Comparison of ENCODE assay signal across 11 mouse cellular contexts in the genomic region with DNA sequence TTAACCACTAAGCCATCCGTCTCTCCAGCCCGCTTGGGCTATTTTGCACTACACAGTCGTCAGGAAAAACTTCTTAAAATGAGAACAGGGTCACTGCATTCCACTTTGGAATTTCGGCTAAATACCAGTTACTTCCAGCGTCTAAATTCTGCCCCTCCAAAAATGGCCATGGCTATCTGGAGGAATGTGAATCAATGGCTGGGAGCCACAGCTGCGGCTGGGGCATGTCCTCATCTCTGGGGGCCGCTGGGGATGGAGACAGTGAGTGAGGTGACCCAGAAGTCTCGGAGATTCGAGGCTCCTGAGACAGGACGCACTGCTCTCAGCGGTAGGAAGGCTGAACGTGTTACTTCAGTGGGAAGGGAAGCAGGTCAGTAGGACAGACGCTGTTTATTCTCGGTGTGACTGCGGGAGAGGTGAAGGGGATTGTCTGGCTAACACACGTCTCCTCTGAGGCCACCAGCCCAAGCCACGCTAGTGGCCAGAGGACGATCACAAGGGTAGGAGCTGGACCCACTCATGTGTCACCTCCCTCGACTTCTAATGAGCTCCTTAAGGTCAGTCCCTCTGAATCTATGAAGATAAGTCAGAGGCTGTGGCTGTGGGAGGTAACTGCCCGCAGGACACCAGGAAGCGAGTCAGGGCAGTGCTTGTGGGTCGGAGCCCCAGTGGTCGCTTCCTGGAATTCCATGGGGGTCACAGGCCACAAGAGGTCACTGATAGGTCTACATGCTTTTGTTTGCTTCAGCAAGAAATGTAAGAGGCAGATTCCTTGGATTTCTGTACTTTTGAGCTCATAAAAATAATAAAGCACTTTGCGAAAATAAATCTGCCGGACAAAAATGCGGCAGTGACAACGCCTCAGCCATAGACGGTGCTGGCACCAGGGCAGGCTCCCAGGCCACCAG. TPM values are rescaled to one million over a fixed set of nuclear protein-coding genes. Genes with fewer than 3 reads are reported as not detected.
DNase-seq lines count a peak whose midpoint lies in the region; ATAC-seq and TF ChIP-seq lines count a peak whose summit lies in the region.
"Had no signal": no experiment of that assay in that cellular context is flagged by ENCODE, and none has a peak within 500 bp of the region (broad histone marks: within the 10 kb centered on the region; RNA-seq: fewer than 3 reads in every experiment).

No protein-coding gene starts in this region.

- TF ChIP-seq EP300 in liver, postnatal 0 days (IDR thresholded peaks at IDR 0.05; ENCODE audit: low read depth): no peak

- H3K9me3 ChIP-seq in liver, embryonic 13.5 days (replicated peaks): no peaks in the 10 kb centered on the region
- no peaks in the 10 kb centered on the region for H3K9me3 ChIP-seq in liver, postnatal 0 days (ENCODE audit: low read length)
- no peaks in the 10 kb centered on the region for H3K9me3 ChIP-seq in embryonic facial prominence, embryonic 15.5 days (replicated peaks)
- no peaks in the 10 kb centered on the region for H3K9me3 ChIP-seq in intestine, embryonic 16.5 days (ENCODE audit: control insufficient read depth, low read length)
- H3K9me3 ChIP-seq: G1E; midbrain, embryonic 12.5 days had no signal

- H3K4me2 ChIP-seq in liver, embryonic 13.5 days: no peak overlapping the region
- H3K4me2 ChIP-seq in liver, postnatal 0 days (ENCODE audit: low read depth, low read length): no peak overlapping the region
- no peak overlapping the region for H3K4me2 ChIP-seq in embryonic facial prominence, embryonic 15.5 days (replicated peaks)
- H3K4me2 ChIP-seq in intestine, embryonic 16.5 days (ENCODE audit: low read depth, low read length): no peak overlapping the region
- H3K4me2 ChIP-seq in myocyte (ENCODE audit: low read depth): peak overlapping the region; percentile 28
- H3K4me2 ChIP-seq: midbrain, embryonic 12.5 days had no signal

- no peak for ATAC-seq in liver, embryonic 13.5 days (ENCODE audit: low read depth)
- no peak for ATAC-seq in liver, postnatal 0 days
- ATAC-seq in embryonic facial prominence, embryonic 15.5 days (ENCODE audit: insufficient number of reproducible peaks, low FRiP score, low TSS enrichment, low read depth): no peak; the same call in 1 of the 2 replicates
- ATAC-seq in intestine, embryonic 16.5 days: no peak

- TF ChIP-seq POLR2A in myocyte (IDR thresholded peaks at IDR 0.05; ENCODE audit: insufficient read length, low read depth): no peak

- H3ac ChIP-seq in myocyte (ENCODE audit: control insufficient read depth, insufficient read length): no peak overlapping the region

- peaks cover 67% of the 10 kb centered on the region for H3K4me1 ChIP-seq in liver, embryonic 13.5 days (replicated peaks)
- peaks cover 46% of the 10 kb centered on the region for H3K4me1 ChIP-seq in liver, postnatal 0 days (ENCODE audit: insufficient read depth)
- peaks cover 60% of the 10 kb centered on the region for H3K4me1 ChIP-seq in embryonic facial prominence, embryonic 15.5 days
- H3K4me1 ChIP-seq in intestine, embryonic 16.5 days (ENCODE audit: control insufficient read depth, insufficient read depth, low read length): peaks cover 63% of the 10 kb centered on the region

- no peak for DNase-seq in liver, embryonic 13.5 days
- no peak for DNase-seq in liver, postnatal 0 days
- DNase-seq in frontal cortex, postnatal 36 days (ENCODE audit: low spot score in 2 of 2): no peak
- no peak for DNase-seq in layer of hippocampus, postnatal 36 days
- DNase-seq: adrenal gland, postnatal 25 days; cerebellum, adult 9-11 months had no signal

- H3K36me3 ChIP-seq in liver, embryonic 13.5 days: peaks cover 22% of the 10 kb centered on the region
- peaks cover 3% of the 10 kb centered on the region; the same call in 1 of the 2 replicates for H3K36me3 ChIP-seq in liver, postnatal 0 days (replicated peaks; ENCODE audit: insufficient read depth, low read length)
- peaks cover 15% of the 10 kb centered on the region; the same call in 1 of the 2 replicates for H3K36me3 ChIP-seq in embryonic facial prominence, embryonic 15.5 days
- H3K36me3 ChIP-seq in intestine, embryonic 16.5 days (ENCODE audit: control insufficient read depth, insufficient read depth, low read length): no peaks in the 10 kb centered on the region
- peaks cover 14% of the 10 kb centered on the region for H3K36me3 ChIP-seq in myocyte (ENCODE audit: control insufficient read depth, insufficient read depth)

- no peak for TF ChIP-seq CTCF in liver, postnatal 0 days (IDR thresholded peaks at IDR 0.05; ENCODE audit: low read depth)

- no peak overlapping the region for H3K4me3 ChIP-seq in liver, embryonic 13.5 days (replicated peaks)
- H3K4me3 ChIP-seq in liver, postnatal 0 days (ENCODE audit: low read depth, low read length): no peak overlapping the region
- H3K4me3 ChIP-seq in embryonic facial prominence, embryonic 15.5 days (replicated peaks): no peak overlapping the region
- no peak overlapping the region for H3K4me3 ChIP-seq in intestine, embryonic 16.5 days (ENCODE audit: low read length)
- no peak overlapping the region for H3K4me3 ChIP-seq in myocyte
- H3K4me3 ChIP-seq: midbrain, embryonic 12.5 days had no signal

- 69% methylated on average over 28 of the region's 28 CpGs for WGBS in liver, embryonic 13.5 days (ENCODE audit: insufficient replicate concordance)
- WGBS in liver, postnatal 0 days (ENCODE audit: insufficient replicate concordance): 71% methylated on average over 28 of the region's 28 CpGs
- 60% methylated on average over 28 of the region's 28 CpGs for WGBS in embryonic facial prominence, embryonic 15.5 days
- 57% methylated on average over 28 of the region's 28 CpGs for WGBS in intestine, embryonic 16.5 days

- H3K27ac ChIP-seq in liver, embryonic 13.5 days: peak overlapping the region; percentile 56; the same call in 1 of the 2 replicates
- H3K27ac ChIP-seq in liver, postnatal 0 days (ENCODE audit: low read depth): no peak overlapping the region
- H3K27ac ChIP-seq in embryonic facial prominence, embryonic 15.5 days (replicated peaks): peak overlapping the region; percentile 78
- H3K27ac ChIP-seq in intestine, embryonic 16.5 days (ENCODE audit: low read length): peak overlapping the region; percentile 80
- H3K27ac ChIP-seq: midbrain, embryonic 12.5 days had no signal

- H3K9ac ChIP-seq in liver, embryonic 13.5 days: no peak overlapping the region
- H3K9ac ChIP-seq in liver, postnatal 0 days (replicated peaks): no peak overlapping the region
- H3K9ac ChIP-seq in embryonic facial prominence, embryonic 15.5 days: no peak overlapping the region
- no peak overlapping the region for H3K9ac ChIP-seq in intestine, embryonic 16.5 days (ENCODE audit: low read depth, low read length)
- H3K9ac ChIP-seq: midbrain, embryonic 12.5 days had no signal

- H3K27me3 ChIP-seq in liver, embryonic 13.5 days: no peaks in the 10 kb centered on the region
- H3K27me3 ChIP-seq in liver, postnatal 0 days (ENCODE audit: insufficient read depth, low read length): no peaks in the 10 kb centered on the region
- H3K27me3 ChIP-seq in embryonic facial prominence, embryonic 15.5 days: no peaks in the 10 kb centered on the region
- no peaks in the 10 kb centered on the region for H3K27me3 ChIP-seq in intestine, embryonic 16.5 days (replicated peaks; ENCODE audit: control insufficient read depth, insufficient read depth, low read length)
- H3K27me3 ChIP-seq in myocyte (ENCODE audit: control insufficient read depth, insufficient read depth, insufficient read length): no peaks in the 10 kb centered on the region
- H3K27me3 ChIP-seq: midbrain, embryonic 12.5 days had no signal

- H3K79me2 ChIP-seq in myocyte (ENCODE audit: control insufficient read depth, insufficient read depth): peaks cover 59% of the 10 kb centered on the region

TF ChIP-seq in myocyte, 11 proteins besides CTCF, POLR2A, EP300 and RAD21:
- TF ChIP-seq MAX (IDR thresholded peaks at IDR 0.05; ENCODE audit: low read depth) (no peak), E2F4 (IDR thresholded peaks at IDR 0.05; ENCODE audit: insufficient read depth) (no peak), TCF3 (IDR thresholded peaks at IDR 0.05; ENCODE audit: insufficient read length, low read depth) (no peak), MYOD1 (IDR thresholded peaks at IDR 0.05; ENCODE audit: control insufficient read depth in 1 of 3, insufficient read length in 2 of 3, low read depth in 2 of 3) (no peak), MYOG (IDR thresholded peaks at IDR 0.05; ENCODE audit: control insufficient read depth in 1 of 3, insufficient read depth in 1 of 3, insufficient read length in 2 of 3, low read depth in 2 of 3) (peak in 1 of 3 experiments; percentile 37)

RNA-seq across cellular contexts. Expression of a gene that starts 9.3 kb away (rescaled TPM):
- polyA plus RNA-seq in liver, embryonic 13.5 days (2015; fragmentation: Nextera tagmentation; extraction: Ambion mirVana): 4.6 and 5.8 TPM in 2 replicates
- 4.1 and 4.2 TPM in 2 replicates for polyA plus RNA-seq in liver, postnatal 0 days (2015; fragmentation: Nextera tagmentation; extraction: Ambion mirVana)
- polyA plus RNA-seq in embryonic facial prominence, embryonic 15.5 days (2015; fragmentation: Nextera tagmentation; extraction: Ambion mirVana): 37.3 and 38.6 TPM in 2 replicates
- polyA plus RNA-seq in intestine, embryonic 16.5 days (2015; fragmentation: Nextera tagmentation; extraction: Ambion mirVana): 17.0 and 20.8 TPM in 2 replicates
- polyA plus RNA-seq in myocyte (2012; fragmentation: generic; extraction: Trizol): 102 TPM
- total RNA-seq in layer of hippocampus, postnatal 36 days (2021): 10 to 100 TPM; 71.9 to 76.2 TPM
